Mouse (Mus musculus): ENCODE measurements at regions not wholly inside any gene's neighbourhood (a gene's known extent, or its start where the extent isn't known, plus 50 kb on each side); places are given as distances from the start of the nearest gene placed in this dataset.

DNA sequence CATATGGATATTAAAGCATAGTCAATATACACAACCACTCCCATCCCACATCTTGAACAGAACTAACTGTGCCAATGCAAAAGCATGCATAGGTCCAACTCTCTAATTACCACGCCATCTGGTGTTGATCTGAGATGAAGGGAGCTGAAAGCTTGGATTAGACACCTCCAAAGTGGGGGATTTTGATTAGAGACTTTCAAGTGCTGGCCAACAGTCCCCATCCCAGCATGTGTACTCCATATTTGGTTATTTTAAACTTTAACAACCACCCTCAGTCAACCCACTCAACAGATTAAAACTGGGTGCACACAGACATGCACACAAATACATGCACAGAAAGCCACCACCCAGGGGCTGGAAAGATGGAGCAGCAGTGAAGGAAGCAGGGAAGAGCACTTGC lies 366.9 kb upstream of the Intu start:
- DNase-seq (ENCODE audit: low read depth, low spot score), result no peak

DNA sequence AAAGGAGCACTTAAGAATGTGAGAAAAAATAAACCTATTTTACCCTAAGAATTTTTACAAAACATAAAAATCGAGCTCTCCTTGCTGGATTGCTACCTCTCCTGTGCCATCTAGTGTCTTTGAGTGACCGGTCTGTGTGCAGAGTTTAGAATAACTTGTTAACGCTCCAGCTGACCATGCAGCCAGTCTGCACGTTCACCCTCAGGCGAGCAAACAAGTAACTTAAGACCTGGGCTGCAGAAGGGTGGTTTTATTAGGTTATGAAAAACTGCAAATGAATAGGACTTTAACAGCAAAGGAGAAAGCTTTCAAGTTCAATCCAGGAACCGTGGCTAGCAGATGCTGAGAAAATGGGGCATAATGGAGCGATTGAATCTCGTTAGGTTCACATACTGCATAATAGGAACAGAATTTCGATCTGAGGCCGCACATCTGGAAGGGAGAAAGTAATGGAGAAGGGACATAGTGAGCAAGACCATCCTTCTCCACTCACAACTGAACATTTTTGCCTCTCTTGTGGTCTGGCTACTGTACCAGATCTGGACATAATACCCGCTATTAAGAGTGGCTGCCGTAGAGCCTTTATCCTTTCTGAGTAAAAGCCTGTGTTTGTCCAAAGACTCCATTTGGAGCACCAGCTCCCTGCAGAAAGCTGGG lies 363.0 kb upstream of the Intu start:
- DNase-seq (ENCODE audit: low read depth, low spot score), result no peak

DNA sequence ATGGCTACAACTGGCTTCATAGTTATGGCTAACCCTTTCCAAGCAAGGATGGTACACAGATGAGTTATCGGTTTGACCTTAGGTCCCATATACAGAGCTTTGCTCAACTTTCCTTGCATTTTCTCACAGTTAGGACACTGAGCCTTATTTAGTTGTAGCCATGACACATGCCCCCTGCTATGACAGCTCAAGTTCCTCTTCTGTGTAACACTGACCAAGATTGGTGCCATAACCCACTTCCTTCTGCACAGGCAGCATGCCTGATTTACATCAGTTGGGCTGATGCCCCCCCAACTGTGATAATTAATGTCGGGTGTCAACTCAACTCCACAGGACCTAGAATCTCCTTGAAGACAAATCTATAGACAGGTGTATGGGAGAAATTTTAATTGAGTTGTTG lies 361.5 kb upstream of the Intu start:
- no peak for DNase-seq (ENCODE audit: low read depth, low spot score)

DNA sequence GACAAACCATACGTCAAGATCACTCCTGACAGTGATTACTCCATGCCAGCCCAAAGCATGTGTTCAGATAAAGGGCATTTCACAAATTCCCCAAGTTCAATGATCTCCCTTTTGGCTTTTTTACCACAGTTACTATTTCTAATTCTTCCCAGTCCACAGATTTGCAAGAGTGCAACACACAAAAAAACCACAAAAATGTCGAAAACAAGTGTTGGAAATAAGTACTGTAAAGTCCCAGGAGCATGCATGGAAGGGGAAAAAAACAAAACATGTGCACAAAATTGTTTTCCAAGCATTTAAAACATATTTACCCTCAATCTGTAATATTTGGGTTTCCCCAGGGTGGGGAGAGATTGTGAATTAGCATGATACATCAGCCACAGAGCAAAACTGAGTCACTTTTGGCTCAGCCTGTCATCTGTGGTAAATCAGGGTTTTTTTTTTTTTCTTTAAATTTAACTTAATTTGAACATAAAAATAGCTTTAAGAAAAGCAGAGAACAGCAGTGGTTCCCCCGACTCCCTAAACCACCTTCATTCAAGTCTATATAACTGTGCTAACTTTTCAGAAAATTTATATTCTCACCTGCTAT lies 351.3 kb upstream of the Intu start:
- no peak for DNase-seq (ENCODE audit: low read depth, low spot score)

DNA sequence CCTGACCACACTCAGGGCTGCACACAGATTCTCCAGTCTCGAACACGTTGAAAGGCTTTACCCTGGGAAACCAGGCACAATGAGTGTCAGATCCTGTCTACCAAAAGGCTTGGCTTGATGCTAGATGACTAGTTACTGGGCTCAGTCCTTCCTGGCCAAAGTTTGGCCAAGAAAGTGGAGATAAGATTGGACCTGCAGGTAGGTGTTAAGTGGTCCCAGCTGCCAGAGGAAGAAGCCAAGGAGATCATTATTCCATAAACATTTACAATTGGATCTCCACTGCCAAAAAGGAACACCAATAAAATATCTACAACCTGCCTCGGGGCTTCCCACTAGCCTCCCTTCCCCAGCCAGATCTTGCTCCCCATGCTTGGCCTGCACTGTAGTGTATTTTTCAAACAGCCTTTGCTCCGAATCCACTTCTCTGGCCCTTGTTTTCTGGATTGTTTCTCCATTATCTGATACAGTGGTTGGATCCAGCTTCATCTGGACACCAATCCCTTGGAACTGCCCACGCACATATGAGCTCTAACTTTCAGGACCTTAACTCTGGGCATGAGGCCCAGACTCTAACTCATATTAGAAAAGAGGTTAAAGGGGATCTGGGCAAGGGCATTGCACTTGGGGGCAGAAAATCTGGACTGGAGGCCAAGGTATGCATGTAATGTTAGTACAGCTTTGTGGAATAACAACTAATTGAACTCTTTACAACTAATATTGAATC lies 345.3 kb upstream of the Intu start:
- DNase-seq (ENCODE audit: low read depth, low spot score), result no peak

DNA sequence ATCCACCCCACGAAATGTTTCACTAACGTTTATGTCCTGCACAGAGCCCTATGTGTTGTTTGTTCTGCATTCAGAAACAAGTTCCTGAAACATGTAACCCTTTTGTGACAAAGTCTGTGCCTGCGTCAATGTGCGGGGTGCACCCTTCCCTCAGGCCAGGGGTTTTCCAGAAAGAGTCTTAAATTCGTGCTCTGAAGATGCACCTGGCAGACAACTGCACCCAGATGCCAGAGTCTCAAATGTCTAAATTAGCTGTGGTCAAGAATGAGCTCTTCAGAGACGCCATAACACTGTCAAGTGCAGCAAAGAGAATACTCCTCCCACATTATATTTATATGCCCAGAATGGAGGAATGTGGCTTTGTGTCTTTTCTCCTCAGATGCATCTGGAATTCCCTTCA lies 341.6 kb upstream of the Intu start:
- no peak for DNase-seq (ENCODE audit: low read depth, low spot score)

DNA sequence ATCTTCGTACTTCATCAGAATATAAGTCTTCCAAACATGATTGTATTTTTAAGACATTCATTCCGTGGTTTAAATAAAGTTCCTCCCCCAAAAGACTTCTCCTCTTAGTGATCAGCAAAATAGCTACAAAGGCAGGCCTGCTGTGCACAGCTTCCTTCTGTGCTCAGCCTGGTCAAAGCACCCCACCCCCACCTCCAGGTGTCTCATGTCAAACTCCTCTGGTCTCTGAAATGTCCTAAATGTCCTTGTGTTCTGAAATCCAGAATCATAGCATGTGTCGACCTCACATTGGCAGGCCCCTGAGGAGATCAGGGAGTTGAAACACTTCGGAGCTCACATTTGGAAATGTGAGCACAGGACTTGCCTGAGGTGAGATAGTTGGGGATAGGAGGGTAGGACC lies 341.1 kb upstream of the Intu start:
- no peak for DNase-seq (ENCODE audit: low read depth, low spot score)

DNA sequence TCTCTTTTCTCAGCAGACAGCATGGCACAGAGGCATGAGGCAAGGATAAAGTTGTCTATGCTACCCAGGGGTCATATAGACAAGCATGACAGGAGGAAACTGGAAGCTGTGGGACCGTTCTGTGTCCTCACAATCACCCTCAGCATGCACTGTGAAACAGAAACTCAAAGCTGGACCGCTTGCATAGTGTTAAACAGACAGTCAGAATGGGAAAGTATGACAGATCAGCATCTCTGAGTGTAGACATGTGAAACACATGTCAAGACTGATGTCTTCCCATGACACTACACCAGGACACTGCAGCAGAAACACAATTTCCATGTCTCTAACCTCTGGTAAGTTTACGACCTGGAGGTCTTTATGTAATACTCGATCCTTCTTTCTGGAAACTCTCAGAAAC lies 330.9 kb upstream of the Intu start:
- DNase-seq (ENCODE audit: low read depth, low spot score), result no peak

DNA sequence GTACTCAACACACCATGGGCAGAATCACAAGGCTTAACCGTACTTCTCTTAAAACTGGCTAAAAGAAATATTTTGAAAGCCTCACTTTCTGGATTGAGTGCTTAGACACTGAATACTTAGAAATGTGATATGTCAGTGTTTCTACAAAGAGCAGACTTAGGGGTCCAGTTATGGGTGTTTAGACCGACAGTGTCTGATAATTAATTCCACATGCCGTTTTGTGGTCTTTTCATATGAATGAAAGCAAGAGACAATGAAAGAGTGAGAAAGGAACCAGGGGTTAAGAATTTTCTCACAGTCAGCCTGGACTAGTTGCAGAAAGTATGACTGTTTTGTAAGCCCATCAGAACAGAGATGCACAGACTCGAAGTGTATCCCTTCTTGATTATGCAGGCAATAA lies 324.8 kb upstream of the Intu start:
- DNase-seq (ENCODE audit: low read depth, low spot score), result no peak

DNA sequence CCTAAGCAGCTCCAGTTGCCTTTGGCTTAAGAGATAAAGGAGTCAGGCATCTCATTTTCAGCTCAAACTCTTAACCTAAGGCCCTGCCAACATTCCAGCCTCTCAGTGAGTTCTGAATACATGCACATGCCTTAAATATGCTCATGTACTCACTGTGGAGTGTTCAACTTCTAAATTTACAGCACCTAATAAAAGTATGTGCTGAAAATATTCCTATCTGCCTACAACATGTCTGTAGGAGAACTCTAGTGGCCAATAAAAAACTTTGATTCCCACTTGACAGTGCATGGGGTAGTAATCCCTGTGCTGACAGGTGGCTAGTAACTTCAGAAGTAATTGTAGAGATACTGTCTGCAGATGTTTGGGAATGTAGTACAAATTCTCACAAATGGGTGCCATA lies 319.3 kb upstream of the Intu start:
- no peak for DNase-seq (ENCODE audit: low read depth, low spot score)

DNA sequence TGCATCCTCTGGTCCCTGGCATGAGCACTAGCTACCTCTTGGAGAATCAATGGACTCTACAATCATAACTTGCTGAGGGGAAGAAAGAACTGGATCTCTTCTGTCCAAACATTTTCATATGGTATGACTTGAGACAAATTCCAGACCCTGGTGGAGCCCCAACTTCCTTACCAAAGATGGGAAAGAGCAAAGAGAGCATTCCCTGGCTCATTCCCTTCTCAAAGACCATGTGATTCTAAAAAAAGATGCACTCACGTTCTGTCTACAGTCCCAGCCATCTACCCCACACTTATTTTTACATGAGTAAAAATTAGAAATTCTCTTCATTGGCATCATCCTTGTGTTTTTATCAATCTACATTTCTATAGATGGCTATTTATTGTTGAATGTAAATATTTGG lies 304.3 kb upstream of the Intu start:
- DNase-seq (ENCODE audit: low read depth, low spot score), result no peak

DNA sequence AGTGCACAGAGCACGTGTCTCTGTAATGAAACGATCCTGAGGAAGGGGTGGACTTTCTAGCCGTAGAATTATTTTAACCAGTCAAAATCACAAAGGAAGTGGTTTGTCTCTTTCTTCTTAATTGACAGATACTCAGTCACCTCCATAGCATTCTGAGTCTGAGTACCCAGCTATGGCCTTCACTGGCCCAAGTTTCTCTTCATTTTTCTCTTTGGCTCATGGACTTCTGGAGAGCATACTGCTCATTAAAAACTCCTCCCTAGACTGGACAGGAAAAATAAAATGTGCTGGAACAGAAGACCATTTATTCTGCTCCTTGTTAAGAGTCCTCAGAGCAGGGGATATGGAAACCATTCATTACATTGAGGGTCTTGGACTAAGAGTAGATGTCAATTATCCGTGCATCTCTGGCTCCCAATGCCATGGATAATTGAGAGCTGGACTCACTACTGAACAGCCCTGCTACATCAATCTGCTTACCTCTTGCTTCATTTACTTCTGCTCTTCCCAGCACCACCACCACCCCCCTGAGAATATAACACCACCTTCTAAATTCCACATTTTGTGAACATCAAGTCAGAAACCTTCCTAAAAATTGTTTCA lies 287.5 kb upstream of the Intu start:
- no peak for DNase-seq (ENCODE audit: low read depth, low spot score)

DNA sequence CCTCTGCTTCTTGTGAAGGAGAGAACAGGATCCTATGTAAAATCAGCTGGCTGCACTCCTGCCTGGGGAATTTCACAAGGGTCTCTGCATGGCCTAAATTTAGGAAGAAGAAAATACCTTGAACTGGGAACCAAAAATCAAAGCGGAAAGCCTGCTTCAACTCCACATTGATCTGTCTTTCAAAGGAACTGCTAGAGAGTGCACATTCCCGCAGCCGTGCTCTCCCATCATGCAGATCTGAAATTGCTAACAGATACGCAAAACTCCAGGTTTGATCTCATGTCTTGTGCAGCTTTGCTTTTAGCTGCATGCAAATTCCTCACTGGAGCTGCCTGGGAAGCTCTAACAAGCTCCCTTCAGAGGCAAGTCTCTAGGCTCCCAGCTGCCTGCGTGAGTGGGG lies 276.7 kb upstream of the Intu start:
- no peak for DNase-seq (ENCODE audit: low read depth, low spot score)

DNA sequence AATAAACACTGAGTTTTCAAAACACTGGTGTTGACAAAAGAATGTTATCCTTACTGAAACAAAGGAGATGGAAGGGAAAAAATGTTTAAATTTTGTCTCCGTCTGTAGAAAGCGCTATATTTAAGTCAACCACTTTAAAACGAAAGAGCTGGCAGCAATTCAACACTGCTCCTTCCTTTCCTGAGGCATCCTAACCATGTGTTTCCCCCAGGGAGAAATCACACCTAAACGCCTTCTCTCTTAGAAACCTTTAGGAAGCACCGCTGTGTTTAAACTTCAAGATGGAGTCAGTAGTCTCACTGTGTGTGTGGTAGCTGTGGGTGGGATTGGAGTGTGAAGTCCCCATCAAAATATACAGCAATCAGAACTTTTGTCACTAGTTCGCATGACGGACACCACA lies 268.6 kb upstream of the Intu start:
- DNase-seq (ENCODE audit: low read depth, low spot score), result no peak

DNA sequence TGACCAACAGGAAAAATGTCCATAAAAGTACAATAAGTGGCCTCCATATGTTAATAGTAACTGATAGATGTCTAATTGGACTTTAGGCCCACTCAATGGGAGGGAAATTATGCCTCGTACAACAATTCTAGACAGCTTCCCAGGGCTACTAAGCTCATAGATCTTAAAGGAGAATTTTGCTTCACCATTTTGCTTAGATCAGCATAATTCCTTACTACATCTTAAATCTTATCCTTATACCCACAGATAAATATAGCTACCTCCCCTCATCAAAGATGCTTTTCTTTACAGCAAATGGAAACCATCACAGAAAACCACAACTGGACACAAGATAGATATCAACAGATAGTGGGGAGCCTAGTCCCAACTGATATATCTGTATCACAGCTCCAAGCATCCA lies 263.6 kb upstream of the Intu start:
- DNase-seq (ENCODE audit: low read depth, low spot score), result no peak

DNA sequence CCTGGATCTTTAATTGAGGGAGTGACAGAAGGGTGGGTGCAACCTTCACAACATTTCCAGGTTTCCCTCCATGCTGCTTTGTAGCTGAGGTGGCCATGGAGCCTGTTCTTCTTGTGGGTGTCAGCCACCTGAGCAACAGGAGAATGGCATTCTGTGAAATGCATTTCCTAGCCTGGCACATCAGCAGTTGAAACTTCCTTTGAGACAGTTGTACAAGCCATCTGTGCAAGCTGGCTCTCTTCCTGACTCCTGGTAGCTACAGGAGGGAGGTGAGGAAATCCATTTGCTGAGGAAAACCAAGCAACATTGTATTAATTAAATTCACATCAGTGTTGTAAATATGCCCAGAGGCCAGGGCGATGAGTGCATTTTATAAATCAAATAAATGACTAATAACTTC lies 248.2 kb upstream of the Intu start:
- DNase-seq (ENCODE audit: low read depth, low spot score), result no peak

DNA sequence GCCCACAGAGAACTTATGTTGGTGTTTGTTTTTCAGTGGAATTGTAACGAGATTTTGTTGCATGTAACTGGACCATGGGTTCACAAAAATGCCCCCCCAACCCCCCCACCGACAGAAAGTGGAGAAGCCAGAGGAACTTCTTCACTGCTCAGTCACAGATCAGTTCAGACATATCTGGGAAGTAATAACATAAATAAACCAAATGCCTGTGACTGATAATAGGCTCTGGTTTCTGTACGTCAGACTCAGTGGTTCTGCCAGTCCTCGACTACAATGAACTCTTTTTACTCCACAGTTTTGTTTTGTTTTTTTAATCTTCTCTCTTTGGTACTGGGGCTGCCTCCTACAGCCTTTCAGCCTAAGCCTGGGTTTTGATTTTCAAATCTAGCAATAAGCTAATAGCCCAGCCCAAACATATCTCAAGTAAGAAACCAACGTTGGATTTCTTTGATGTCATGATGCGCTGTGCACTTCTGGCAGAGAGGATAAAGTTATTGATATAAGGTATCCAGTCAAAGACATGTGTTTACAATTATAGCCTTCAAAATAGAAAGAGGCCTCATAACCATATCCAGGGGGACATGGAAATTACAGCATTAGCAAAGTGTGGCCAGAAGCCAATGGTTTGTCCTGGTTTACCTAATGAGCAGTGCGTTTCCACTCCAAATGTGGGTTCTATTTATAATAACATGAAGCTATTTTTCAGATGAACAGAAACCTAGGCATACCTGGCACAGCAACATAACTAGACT lies 244.0 kb upstream of the Intu start:
- DNase-seq (ENCODE audit: low read depth, low spot score), result no peak

DNA sequence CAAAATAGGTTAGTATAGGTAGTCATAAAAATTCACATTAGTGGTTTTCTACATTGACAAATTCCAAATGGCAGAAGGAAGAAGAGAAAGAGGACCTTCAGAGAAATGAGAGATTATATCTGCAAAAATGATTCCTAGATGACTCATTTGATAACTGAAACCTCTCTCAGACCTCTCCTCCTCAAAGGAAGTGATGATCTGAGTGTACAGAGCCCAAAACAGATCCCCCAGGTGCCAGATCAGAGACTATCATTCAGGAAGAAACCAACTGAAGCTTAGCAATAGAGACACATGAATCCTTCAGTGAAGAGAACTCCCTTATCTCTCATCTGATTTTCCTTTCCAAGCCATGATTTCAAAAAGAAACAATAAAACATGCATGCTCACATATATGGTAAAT lies 234.0 kb upstream of the Intu start:
- DNase-seq (ENCODE audit: low read depth, low spot score), result no peak

DNA sequence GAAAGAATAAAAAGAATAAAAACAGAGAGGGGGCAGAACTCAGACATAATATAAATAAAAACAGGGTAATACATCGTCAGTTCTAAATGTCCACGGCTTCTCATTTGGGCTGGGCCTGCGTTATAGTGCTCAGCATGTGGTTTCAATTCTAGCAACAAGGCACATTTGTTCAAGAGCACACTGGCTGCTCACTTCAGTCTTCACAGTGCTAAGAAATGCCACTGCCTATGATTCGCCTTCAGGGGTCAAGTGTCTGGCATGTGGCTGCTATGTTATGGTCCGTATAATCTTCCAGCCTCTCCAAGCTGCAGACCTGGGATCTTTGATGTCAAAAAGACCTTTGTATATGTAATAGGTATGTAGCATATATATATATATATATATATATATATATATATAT lies 210.8 kb upstream of the Intu start:
- DNase-seq (ENCODE audit: low read depth, low spot score), result no peak

DNA sequence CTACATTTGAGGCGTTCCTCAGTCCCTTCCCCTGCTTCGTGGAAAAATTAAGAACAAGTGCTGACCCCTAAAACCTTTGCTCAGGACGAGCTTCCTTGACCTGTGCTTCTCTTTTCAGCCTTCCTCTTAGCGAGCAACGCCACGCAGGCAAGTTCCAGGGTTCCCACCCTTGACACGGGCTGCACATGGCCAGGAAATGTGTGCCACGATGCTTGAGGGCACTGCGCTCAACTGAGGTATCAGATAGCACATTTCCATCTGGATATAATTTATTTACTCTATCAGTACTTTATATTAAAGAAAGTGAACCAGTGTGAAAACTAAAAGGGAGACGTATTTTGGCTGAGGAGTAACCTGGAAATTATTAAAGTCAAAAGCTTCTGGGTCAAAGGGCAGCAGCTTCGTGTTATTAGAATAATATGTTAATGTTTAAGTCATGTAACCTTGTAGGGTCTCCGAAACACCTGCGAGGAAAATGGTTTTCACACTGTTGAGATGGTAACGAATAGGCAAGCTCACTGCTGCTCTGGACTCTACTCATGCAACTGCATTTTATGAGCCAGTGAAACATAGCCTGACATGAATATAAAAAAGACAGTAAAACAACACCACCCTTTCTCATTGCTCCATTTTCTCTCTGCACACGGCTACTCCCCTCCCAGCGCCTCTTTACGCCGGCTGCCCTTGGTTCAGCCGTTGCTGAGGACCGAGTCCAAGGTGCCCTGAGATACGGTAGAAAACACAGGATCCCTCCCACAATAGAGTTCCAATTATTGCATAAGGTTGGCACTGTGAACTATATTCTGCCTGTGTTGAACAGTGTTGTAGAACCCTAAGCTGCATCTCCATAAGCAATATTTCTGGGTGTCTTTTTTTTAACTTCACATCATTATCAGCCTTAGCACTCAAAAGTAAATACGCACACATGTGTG lies 204.9 kb upstream of the Intu start:
- DNase-seq (ENCODE audit: low read depth, low spot score), result no peak

DNA sequence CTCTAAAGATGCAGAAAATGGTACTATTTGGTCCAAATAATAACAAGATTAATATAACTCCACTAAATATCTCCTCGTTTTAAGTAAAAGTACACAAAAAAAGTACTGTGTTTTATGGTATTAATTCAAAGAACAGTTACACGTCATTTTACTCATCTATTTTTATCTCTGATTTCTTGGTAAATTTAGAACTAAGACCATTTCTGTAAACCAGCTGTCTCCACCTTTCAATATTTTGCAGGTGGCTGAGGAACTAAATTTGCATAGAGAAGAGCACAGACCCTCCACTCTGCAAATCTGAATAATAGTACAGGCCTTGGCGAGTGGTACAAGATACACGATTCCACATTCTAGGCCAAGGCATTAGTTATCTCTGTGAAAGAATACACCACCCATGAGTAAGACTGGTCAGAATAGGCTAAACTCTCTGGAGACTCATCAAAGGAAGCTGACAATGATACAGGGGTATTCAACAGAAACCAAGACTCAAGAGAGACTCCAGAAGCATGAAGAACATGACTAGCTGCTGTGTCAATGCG lies 191.5 kb upstream of the Intu start:
- no peak for DNase-seq (ENCODE audit: low read depth, low spot score)
